Mouse (Mus musculus) midbrain, embryonic 13.5 days (tissue): ENCODE data around the gene Adra2b. TPM values are rescaled to one million over a fixed set of nuclear protein-coding genes. Genes with fewer than 3 reads are reported as not detected.

Experiments used
- ATAC-seq: fragments of 200-750 bp; cut with Nextera tagmentation; 2 replicates; pipeline ENCODE4 v1.8.0; 2017; ENCODE audit warnings: mild to moderate bottlenecking, moderate TSS enrichment, moderate library complexity
- H3K27ac ChIP-seq: fragments of 300-500 bp; sonication (generic); 2 replicates; pipeline ENCODE4 v1.5.1; 2015; ENCODE audit warnings: inconsistent platforms, mild to moderate bottlenecking, moderate library complexity
- H3K27me3 ChIP-seq: fragments of 300-500 bp; sonication (generic); 2 replicates; pipeline ENCODE4 v1.6.1; 2015; ENCODE audit warnings: mild to moderate bottlenecking, inconsistent platforms
- H3K36me3 ChIP-seq: fragments of 300-500 bp; sonication (generic); 2 replicates; pipeline ENCODE4 v1.6.1; 2015; ENCODE audit warnings: mild to moderate bottlenecking, inconsistent platforms
- H3K4me1 ChIP-seq: fragments of 300-500 bp; sonication (generic); replicated peaks from 2 replicates; pipeline ENCODE4 v1.6.1; 2015; ENCODE audit warnings: inconsistent platforms
- H3K4me2 ChIP-seq: fragments of 300-500 bp; sonication (generic); replicated peaks from 2 replicates; pipeline ENCODE4 v1.6.1; 2015; ENCODE audit warnings: moderate library complexity, mild to moderate bottlenecking, inconsistent platforms
- H3K4me3 ChIP-seq: fragments of 300-500 bp; sonication (generic); replicated peaks from 2 replicates; pipeline ENCODE4 v1.5.1; 2015; ENCODE audit warnings: mild to moderate bottlenecking, inconsistent platforms
- H3K9ac ChIP-seq: fragments of 300-500 bp; sonication (generic); replicated peaks from 2 replicates; pipeline ENCODE4 v1.6.1; 2015; ENCODE audit warnings: mild to moderate bottlenecking, inconsistent platforms
- H3K9me3 ChIP-seq: fragments of 300-500 bp; sonication (generic); 2 replicates; pipeline ENCODE4 v1.6.1; 2016; ENCODE audit warnings: mild to moderate bottlenecking, inconsistent platforms
- WGBS: fragments of 180-500 bp; shearing (Covaris S2); methylation state at CpG from one replicate; pipeline ENCODE4 v1.1.7; 2015; 5-methylcytosine and 5-hydroxymethylcytosine counted together
- polyA plus RNA-seq: library from polyadenylated mRNA; unstranded; fragments of >200 nt; fragmentation: Nextera tagmentation; extraction: Ambion mirVana; gene quantifications from 2 replicates; pipeline ENCODE4 v1.2.1, GENCODE M21; 2015

The Adra2b gene
- polyA plus RNA-seq, 1 experiment from 2014 or later: 0.12 TPM

GRCm38 (mm10) chr2:127374131-127374530, 11.1 kb downstream of the Adra2b start:
- ATAC-seq: no peak
- Histone ChIP-seq H3K27ac (no peak overlapping the region), H3K36me3 (no peaks in the 10 kb centered on the region), H3K27me3 (0 out of 2 replicates have a peak, but pooled peaks cover 2% of the 10 kb centered on the region), H3K4me2 (no peak overlapping the region), H3K9me3 (no peaks in the 10 kb centered on the region), H3K4me3 (no peak overlapping the region), H3K9ac (no peak overlapping the region), H3K4me1 (peaks cover 13% of the 10 kb centered on the region)
- WGBS: 92% methylated on average over 3 of the region's 3 CpGs

- no peak overlapping the region for H3K4me3 ChIP-seq
- H3K36me3 ChIP-seq: no peaks in the 10 kb centered on the region
- no peak for ATAC-seq
- 0 out of 2 replicates have a peak, but pooled peaks cover 2% of the 10 kb centered on the region for H3K27me3 ChIP-seq
- no peak overlapping the region for H3K4me2 ChIP-seq
- WGBS: 71% methylated on average over 3 of the region's 3 CpGs
- H3K9ac ChIP-seq: no peak overlapping the region
- H3K9me3 ChIP-seq: no peaks in the 10 kb centered on the region
- H3K27ac ChIP-seq: no peak overlapping the region
- peaks cover 13% of the 10 kb centered on the region for H3K4me1 ChIP-seq
These were observed 12.1 kb downstream of the Adra2b start for GRCm38 (mm10) chr2:127375087-127375486.

- Histone ChIP-seq H3K27me3 (0 out of 2 replicates have a peak, but pooled peaks cover 2% of the 10 kb centered on the region), H3K9ac (no peak overlapping the region), H3K4me3 (no peak overlapping the region), H3K4me1 (peaks cover 13% of the 10 kb centered on the region), H3K9me3 (no peaks in the 10 kb centered on the region), H3K36me3 (no peaks in the 10 kb centered on the region), H3K27ac (no peak overlapping the region), H3K4me2 (no peak overlapping the region)
- 55% methylated on average over 7 of the region's 7 CpGs for WGBS
- no peak for ATAC-seq
These were observed 12.8 kb downstream of the Adra2b start for GRCm38 (mm10) chr2:127375759-127376341.

GRCm38 (mm10) chr2:127376423-127377051, 13.5 kb downstream of the Adra2b start:
- Histone ChIP-seq H3K9me3 (no peaks in the 10 kb centered on the region), H3K36me3 (no peaks in the 10 kb centered on the region), H3K27ac (no peak overlapping the region), H3K4me2 (no peak overlapping the region), H3K4me1 (peaks cover 13% of the 10 kb centered on the region), H3K9ac (no peak overlapping the region), H3K27me3 (0 out of 2 replicates have a peak, but pooled peaks cover 2% of the 10 kb centered on the region), H3K4me3 (no peak overlapping the region)
- ATAC-seq: no peak
- WGBS: 85% methylated on average over 6 of the region's 6 CpGs

GRCm38 (mm10) chr2:127377942-127378610, 15.1 kb downstream of the Adra2b start:
- 61% methylated on average over 7 of the region's 7 CpGs for WGBS
- Histone ChIP-seq H3K27ac (peak overlapping the region; percentile 39; the same call in 1 of the 2 replicates), H3K4me2 (no peak overlapping the region), H3K4me1 (peaks cover 13% of the 10 kb centered on the region), H3K9ac (no peak overlapping the region), H3K36me3 (no peaks in the 10 kb centered on the region), H3K4me3 (no peak overlapping the region), H3K27me3 (0 out of 2 replicates have a peak, but pooled peaks cover 2% of the 10 kb centered on the region), H3K9me3 (no peaks in the 10 kb centered on the region)
- peak; percentile 72 for ATAC-seq

- no peak for ATAC-seq
- Histone ChIP-seq H3K4me3 (no peak overlapping the region), H3K4me2 (no peak overlapping the region), H3K9me3 (no peaks in the 10 kb centered on the region), H3K4me1 (peaks cover 13% of the 10 kb centered on the region), H3K9ac (no peak overlapping the region), H3K27me3 (0 out of 2 replicates have a peak, but pooled peaks cover 2% of the 10 kb centered on the region), H3K27ac (peak overlapping the region; percentile 39; the same call in 1 of the 2 replicates), H3K36me3 (no peaks in the 10 kb centered on the region)
- WGBS: 77% methylated on average over 7 of the region's 7 CpGs
These were observed 15.6 kb downstream of the Adra2b start for GRCm38 (mm10) chr2:127378611-127378990.

GRCm38 (mm10) chr2:127379250-127379649, 16.2 kb downstream of the Adra2b start:
- H3K9ac ChIP-seq: no peak overlapping the region
- H3K27ac ChIP-seq: no peak overlapping the region
- WGBS: 85% methylated on average over 3 of the region's 3 CpGs
- no peak for ATAC-seq
- no peak overlapping the region for H3K4me3 ChIP-seq
- peaks cover 13% of the 10 kb centered on the region for H3K4me1 ChIP-seq
- no peak overlapping the region for H3K4me2 ChIP-seq
- 0 out of 2 replicates have a peak, but pooled peaks cover 2% of the 10 kb centered on the region for H3K27me3 ChIP-seq
- H3K36me3 ChIP-seq: no peaks in the 10 kb centered on the region
- H3K9me3 ChIP-seq: no peaks in the 10 kb centered on the region

GRCm38 (mm10) chr2:127383881-127384280, 20.9 kb downstream of the Adra2b start:
- no peak for ATAC-seq

GRCm38 (mm10) chr2:127387521-127387920, 24.5 kb downstream of the Adra2b start:
- Histone ChIP-seq H3K27ac (no peak overlapping the region), H3K27me3 (no peaks in the 10 kb centered on the region), H3K4me3 (no peak overlapping the region), H3K36me3 (no peaks in the 10 kb centered on the region), H3K9ac (no peak overlapping the region), H3K4me2 (no peak overlapping the region), H3K4me1 (no peaks in the 10 kb centered on the region), H3K9me3 (no peaks in the 10 kb centered on the region)
- 83% methylated on average over 2 of the region's 2 CpGs for WGBS
- ATAC-seq: no peak

More at GRCm38 (mm10) chr2:127383881-127384280, 20.9 kb downstream of the Adra2b start:
- H3K4me1 ChIP-seq: no peaks in the 10 kb centered on the region
- no peaks in the 10 kb centered on the region for H3K27me3 ChIP-seq
- H3K4me2 ChIP-seq: no peak overlapping the region
- H3K4me3 ChIP-seq: no peak overlapping the region
- no peaks in the 10 kb centered on the region for H3K9me3 ChIP-seq
- H3K27ac ChIP-seq: no peak overlapping the region
- no peak overlapping the region for H3K9ac ChIP-seq
- H3K36me3 ChIP-seq: no peaks in the 10 kb centered on the region
- 79% methylated on average over 7 of the region's 7 CpGs for WGBS

GRCm38 (mm10) chr2:127390352-127390751, 27.3 kb downstream of the Adra2b start:
- Histone ChIP-seq H3K4me1 (no peaks in the 10 kb centered on the region), H3K27ac (no peak overlapping the region), H3K9ac (no peak overlapping the region), H3K4me2 (no peak overlapping the region), H3K4me3 (no peak overlapping the region), H3K27me3 (no peaks in the 10 kb centered on the region), H3K9me3 (no peaks in the 10 kb centered on the region), H3K36me3 (no peaks in the 10 kb centered on the region)
- 88% methylated on average over 3 of the region's 3 CpGs for WGBS
- ATAC-seq: no peak

GRCm38 (mm10) chr2:127390846-127391245, 27.8 kb downstream of the Adra2b start:
- 80% methylated on average over 4 of the region's 4 CpGs for WGBS

GRCm38 (mm10) chr2:127391323-127391722, 28.3 kb downstream of the Adra2b start:
- ATAC-seq: no peak
- H3K9ac ChIP-seq: no peak overlapping the region
- H3K27me3 ChIP-seq: no peaks in the 10 kb centered on the region
- 71% methylated on average over 3 of the region's 3 CpGs for WGBS
- H3K4me1 ChIP-seq: no peaks in the 10 kb centered on the region
- H3K27ac ChIP-seq: no peak overlapping the region
- H3K36me3 ChIP-seq: no peaks in the 10 kb centered on the region
- H3K4me3 ChIP-seq: no peak overlapping the region
- no peak overlapping the region for H3K4me2 ChIP-seq
- H3K9me3 ChIP-seq: no peaks in the 10 kb centered on the region

More at GRCm38 (mm10) chr2:127390846-127391245, 27.8 kb downstream of the Adra2b start:
- no peaks in the 10 kb centered on the region for H3K9me3 ChIP-seq
- no peak for ATAC-seq
- H3K36me3 ChIP-seq: no peaks in the 10 kb centered on the region
- H3K9ac ChIP-seq: no peak overlapping the region
- no peaks in the 10 kb centered on the region for H3K27me3 ChIP-seq
- no peaks in the 10 kb centered on the region for H3K4me1 ChIP-seq
- H3K4me3 ChIP-seq: no peak overlapping the region
- no peak overlapping the region for H3K4me2 ChIP-seq
- no peak overlapping the region for H3K27ac ChIP-seq
